In genomic region chr3:146768921-146769320, GRCm38 (mm10) we compare ENCODE assay signal across 11 mouse cellular contexts. TPM values are rescaled to one million over a fixed set of nuclear protein-coding genes. Genes with fewer than 3 reads are reported as not detected.
A peak's percentile ranks its signal among the peaks of the same experiment; 100 is the strongest.
DNase-seq lines count a peak whose midpoint lies in the region; ATAC-seq lines count a peak whose summit lies in the region.
"Had no signal": no experiment of that assay in that cellular context is flagged by ENCODE, and none has a peak within 500 bp of the region (broad histone marks: within the 10 kb centered on the region; RNA-seq: fewer than 3 reads in every experiment).

No protein-coding gene starts in this region.

- 52% methylated on average over 3 of the region's 3 CpGs for WGBS in forebrain, embryonic 13.5 days
- WGBS in midbrain, embryonic 14.5 days = 46% methylated on average over 3 of the region's 3 CpGs

- peaks cover 44% of the 10 kb centered on the region for H3K4me1 ChIP-seq in forebrain, embryonic 13.5 days
- H3K4me1 ChIP-seq in midbrain, embryonic 14.5 days (ENCODE audit: control insufficient read depth, insufficient read depth, low read length) = peaks cover 23% of the 10 kb centered on the region

- H3K27ac ChIP-seq in forebrain, embryonic 13.5 days = no peak overlapping the region
- H3K27ac ChIP-seq in midbrain, embryonic 14.5 days (replicated peaks; ENCODE audit: low read depth, low read length) = peak overlapping the region; percentile 69
- H3K27ac ChIP-seq: embryonic facial prominence, embryonic 13.5 days; liver, embryonic 14.5 days had no signal

- H3K9me3 ChIP-seq in forebrain, embryonic 13.5 days (replicated peaks) = no peaks in the 10 kb centered on the region
- H3K9me3 ChIP-seq in midbrain, embryonic 14.5 days (ENCODE audit: control insufficient read depth, low read length) = no peaks in the 10 kb centered on the region
- H3K9me3 ChIP-seq: embryonic facial prominence, embryonic 13.5 days; heart, embryonic 12.5 days had no signal

- ATAC-seq in forebrain, embryonic 13.5 days = peak; percentile 48; the same call in 1 of the 2 replicates
- ATAC-seq in midbrain, embryonic 14.5 days (ENCODE audit: low FRiP score, low TSS enrichment) = peak; percentile 73

- DNase-seq in frontal cortex, postnatal 36 days (ENCODE audit: low spot score in 2 of 2) = peak; percentile 51 to 63
- DNase-seq in frontal cortex, postnatal 25 days (ENCODE audit: low spot score in 2 of 2) = no peak
- peak; percentile 25 for DNase-seq in ES-CJ7 (ENCODE audit: low read depth, low spot score)
- DNase-seq in midbrain, embryonic 14.5 days = peak; percentile 77
- no peak for DNase-seq in adrenal gland, adult 2 months
- no peak for DNase-seq in heart, adult 11 months
- DNase-seq in MN1 (ENCODE audit: low spot score) = no peak

- no peaks in the 10 kb centered on the region for H3K36me3 ChIP-seq in forebrain, embryonic 13.5 days (ENCODE audit: poor library complexity, severe bottlenecking)
- no peaks in the 10 kb centered on the region for H3K36me3 ChIP-seq in midbrain, embryonic 14.5 days (ENCODE audit: control insufficient read depth, insufficient read depth, low read length)
- H3K36me3 ChIP-seq: heart, embryonic 12.5 days had no signal

- H3K4me2 ChIP-seq in forebrain, embryonic 13.5 days = peak overlapping the region; percentile 50
- H3K4me2 ChIP-seq in midbrain, embryonic 14.5 days (ENCODE audit: low read length) = peak overlapping the region; percentile 55
- H3K4me2 ChIP-seq: embryonic facial prominence, embryonic 13.5 days had no signal

- H3K4me3 ChIP-seq in forebrain, embryonic 13.5 days = peak overlapping the region; percentile 21
- peak overlapping the region; percentile 33 for H3K4me3 ChIP-seq in midbrain, embryonic 14.5 days (replicated peaks; ENCODE audit: low read depth, low read length)
- H3K4me3 ChIP-seq: embryonic facial prominence, embryonic 13.5 days had no signal

- H3K9ac ChIP-seq in forebrain, embryonic 13.5 days = peak overlapping the region; percentile 41; the same call in 1 of the 2 replicates
- peak overlapping the region; percentile 16 for H3K9ac ChIP-seq in midbrain, embryonic 14.5 days (replicated peaks; ENCODE audit: low read length)
- H3K9ac ChIP-seq: embryonic facial prominence, embryonic 13.5 days; heart, embryonic 12.5 days; liver, embryonic 14.5 days had no signal

- H3K27me3 ChIP-seq in forebrain, embryonic 13.5 days = no peaks in the 10 kb centered on the region
- no peaks in the 10 kb centered on the region for H3K27me3 ChIP-seq in midbrain, embryonic 14.5 days (ENCODE audit: control insufficient read depth, insufficient read depth, low read length)
- H3K27me3 ChIP-seq: embryonic facial prominence, embryonic 13.5 days; heart, embryonic 12.5 days had no signal

RNA-seq across cellular contexts. Expression of gene Prkacb, which starts 43.9 kb away (rescaled TPM):
- 92.7 and 104 TPM in 2 replicates for polyA plus RNA-seq in forebrain, embryonic 13.5 days (2015; fragmentation: Nextera tagmentation; extraction: Ambion mirVana)
- polyA plus RNA-seq in midbrain, embryonic 14.5 days (2014; fragmentation: Nextera tagmentation; extraction: Ambion mirVana) = 143 and 186 TPM in 2 replicates
- total RNA-seq in adrenal gland, adult 2 months (2021) = 100 to 1,000 TPM in 1 of 2 experiments, 10 to 100 TPM in 1; 92.9 to 124 TPM
- polyA plus RNA-seq in adrenal gland, adult 2 months (2012; rRNA removed) = 29.8 and 38.8 TPM in 2 replicates

Comparison
In these comparisons a context has a peak if more than half of its experiments do, and no peak if none do; other contexts are left out.
1. DNase-seq: peak in frontal cortex, postnatal 36 days (2 of 2), ES-CJ7 (single experiment) and midbrain, embryonic 14.5 days (single experiment); none in frontal cortex, postnatal 25 days (0 of 2), adrenal gland, adult 2 months (single experiment), heart, adult 11 months (single experiment) and MN1 (single experiment).